Mouse (Mus musculus) midbrain, embryonic 13.5 days (tissue): Measurements from ENCODE around the gene H2-Ke6. TPM values are rescaled to one million over a fixed set of nuclear protein-coding genes. Genes with fewer than 3 reads are reported as not detected.

Experiments
- ATAC-seq: fragments of 200-750 bp; cut with Nextera tagmentation; 2 replicates; pipeline ENCODE4 v1.8.0; 2017; ENCODE audit warnings: mild to moderate bottlenecking, moderate TSS enrichment, moderate library complexity
- H3K27ac ChIP-seq: fragments of 300-500 bp; sonication (generic); 2 replicates; pipeline ENCODE4 v1.5.1; 2015; ENCODE audit warnings: inconsistent platforms, mild to moderate bottlenecking, moderate library complexity
- H3K27me3 ChIP-seq: fragments of 300-500 bp; sonication (generic); 2 replicates; pipeline ENCODE4 v1.6.1; 2015; ENCODE audit warnings: mild to moderate bottlenecking, inconsistent platforms
- H3K36me3 ChIP-seq: fragments of 300-500 bp; sonication (generic); 2 replicates; pipeline ENCODE4 v1.6.1; 2015; ENCODE audit warnings: mild to moderate bottlenecking, inconsistent platforms
- H3K4me1 ChIP-seq: fragments of 300-500 bp; sonication (generic); replicated peaks from 2 replicates; pipeline ENCODE4 v1.6.1; 2015; ENCODE audit warnings: inconsistent platforms
- H3K4me2 ChIP-seq: fragments of 300-500 bp; sonication (generic); replicated peaks from 2 replicates; pipeline ENCODE4 v1.6.1; 2015; ENCODE audit warnings: moderate library complexity, mild to moderate bottlenecking, inconsistent platforms
- H3K4me3 ChIP-seq: fragments of 300-500 bp; sonication (generic); replicated peaks from 2 replicates; pipeline ENCODE4 v1.5.1; 2015; ENCODE audit warnings: mild to moderate bottlenecking, inconsistent platforms
- H3K9ac ChIP-seq: fragments of 300-500 bp; sonication (generic); replicated peaks from 2 replicates; pipeline ENCODE4 v1.6.1; 2015; ENCODE audit warnings: mild to moderate bottlenecking, inconsistent platforms
- H3K9me3 ChIP-seq: fragments of 300-500 bp; sonication (generic); 2 replicates; pipeline ENCODE4 v1.6.1; 2016; ENCODE audit warnings: mild to moderate bottlenecking, inconsistent platforms
- WGBS: fragments of 180-500 bp; shearing (Covaris S2); methylation state at CpG from one replicate; pipeline ENCODE4 v1.1.7; 2015; 5-methylcytosine and 5-hydroxymethylcytosine counted together
- polyA plus RNA-seq: library from polyadenylated mRNA; unstranded; fragments of >200 nt; fragmentation: Nextera tagmentation; extraction: Ambion mirVana; gene quantifications from 2 replicates; pipeline ENCODE4 v1.2.1, GENCODE M21; 2015

H2-Ke6 gene
- 80.5 and 91.7 TPM in 2 replicates for polyA plus RNA-seq

DNA sequence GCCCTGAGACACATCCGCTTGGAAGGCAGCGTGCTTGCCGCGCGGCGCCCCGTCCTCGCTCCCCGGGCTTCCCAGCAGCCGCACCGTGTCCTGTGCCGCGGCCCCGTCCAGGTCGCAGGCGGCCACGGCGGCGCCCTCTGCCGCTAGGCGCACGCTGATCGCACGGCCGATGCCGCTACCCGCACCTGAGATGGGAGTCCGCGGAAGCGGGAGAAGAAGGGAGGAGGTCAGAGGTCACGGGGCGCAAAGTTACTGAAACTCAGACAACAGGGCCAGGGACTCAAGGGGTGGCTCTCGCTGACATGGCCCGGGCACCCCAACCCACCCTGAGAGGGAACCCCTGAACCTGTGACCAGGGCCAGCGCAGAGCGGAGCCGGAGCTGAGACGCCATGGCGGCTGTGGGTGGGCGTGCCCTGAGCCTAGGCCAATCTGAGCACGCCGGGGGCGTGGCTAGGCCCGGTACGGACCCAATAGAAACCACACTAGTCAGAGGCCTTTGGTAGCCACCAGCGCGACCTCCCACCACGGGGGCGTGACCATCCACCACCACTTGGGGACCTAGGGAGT is at the start of gene H2-Ke6:
Gene H2-Ke6, minus strand, starts transcription at position 405 of the 568 bp plus-strand sequence.
- ATAC-seq, result peak; percentile 67
- peak within 1 kb of the TSS; percentile 90 for H3K9ac ChIP-seq
- under 1% methylated on average over 49 of the region's 49 CpGs for WGBS
- H3K27me3 ChIP-seq, result no peaks in the 10 kb centered on the region
- peak within 1 kb of the TSS; percentile 90 for H3K4me3 ChIP-seq
- H3K36me3 ChIP-seq, result peaks cover 28% of the 10 kb centered on the region
- H3K9me3 ChIP-seq, result no peaks in the 10 kb centered on the region
- H3K27ac ChIP-seq, result peak within 1 kb of the TSS; percentile 97
- H3K4me2 ChIP-seq, result peak within 1 kb of the TSS; percentile 100
- peaks cover 76% of the 10 kb centered on the region for H3K4me1 ChIP-seq

DNA sequence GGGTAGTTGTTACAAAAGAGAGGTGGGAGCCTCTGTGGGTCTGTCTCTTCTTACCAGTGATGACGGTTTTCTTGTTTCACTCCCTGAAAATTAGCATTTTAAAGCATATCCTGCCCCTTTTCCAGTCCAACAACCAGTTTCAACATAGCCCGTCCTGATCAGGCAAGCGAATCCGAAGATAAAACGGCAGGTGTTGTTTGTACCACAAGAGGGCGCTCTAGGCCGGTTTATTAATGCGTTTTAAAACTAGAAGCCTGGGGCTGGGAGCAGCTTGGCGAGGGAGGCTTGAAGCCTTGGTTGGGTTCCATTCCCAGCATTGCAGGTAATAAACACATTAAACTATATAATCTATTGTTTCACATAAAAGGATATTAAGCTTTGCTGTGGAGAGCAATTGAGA is 49.7 kb upstream of the H2-Ke6 start:
- no peak overlapping the region for H3K4me2 ChIP-seq
- no peak for ATAC-seq
- H3K27ac ChIP-seq, result no peak overlapping the region
- H3K9ac ChIP-seq, result no peak overlapping the region
- no peaks in the 10 kb centered on the region for H3K36me3 ChIP-seq
- H3K9me3 ChIP-seq, result no peaks in the 10 kb centered on the region
- peaks cover 14% of the 10 kb centered on the region for H3K27me3 ChIP-seq
- 2% methylated on average over 9 of the region's 9 CpGs for WGBS
- H3K4me3 ChIP-seq, result no peak overlapping the region
- H3K4me1 ChIP-seq, result 0 out of 2 replicates have a peak, but pooled peaks cover 5% of the 10 kb centered on the region

DNA sequence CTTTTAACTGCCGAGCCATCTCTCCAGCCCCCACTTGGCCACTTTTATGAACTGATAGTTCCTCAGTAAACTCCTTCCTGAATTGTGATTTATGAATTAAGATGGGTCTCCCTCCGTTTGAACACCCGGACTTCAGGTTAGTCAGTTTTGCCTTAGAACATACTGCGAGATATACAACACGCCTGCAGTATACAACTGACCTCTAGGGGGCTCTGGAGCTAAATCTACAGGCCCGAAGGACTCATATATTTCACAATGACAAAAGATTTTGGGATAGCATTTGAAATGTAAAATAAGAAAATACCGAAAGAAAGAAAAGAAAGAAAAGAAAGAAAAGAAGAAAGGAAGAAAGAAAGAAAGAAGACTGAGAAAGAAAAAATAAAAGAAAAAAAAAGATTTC is 47.4 kb upstream of the H2-Ke6 start:
- H3K36me3 ChIP-seq, result no peaks in the 10 kb centered on the region
- ATAC-seq, result no peak
- WGBS, result 42% methylated on average over 7 of the region's 7 CpGs

DNA sequence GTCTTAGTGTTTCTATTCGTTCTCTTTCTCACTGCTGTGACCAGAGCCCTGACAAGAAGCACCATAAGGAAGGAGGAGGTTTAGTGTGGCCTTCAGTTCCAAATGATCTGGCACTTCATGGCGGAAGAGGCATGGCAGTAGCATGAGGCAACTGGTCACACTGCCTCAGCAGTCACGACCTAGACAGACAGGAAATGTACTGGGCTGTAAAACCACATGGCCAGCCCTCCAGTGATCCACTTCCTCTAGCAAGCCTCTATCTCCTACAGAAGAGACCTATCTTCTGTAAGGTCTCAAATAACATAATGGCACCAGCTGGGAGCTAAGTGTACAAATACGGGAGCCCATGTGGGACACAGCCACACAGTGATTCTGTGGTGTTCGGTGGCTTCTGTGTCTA is 44.2 kb upstream of the H2-Ke6 start:
- Histone ChIP-seq H3K27me3 (peaks cover 11% of the 10 kb centered on the region), H3K36me3 (no peaks in the 10 kb centered on the region), H3K4me3 (no peak overlapping the region), H3K4me1 (0 out of 2 replicates have a peak, but pooled peaks cover 5% of the 10 kb centered on the region), H3K27ac (no peak overlapping the region), H3K4me2 (no peak overlapping the region), H3K9ac (no peak overlapping the region), H3K9me3 (no peaks in the 10 kb centered on the region)
- no peak for ATAC-seq
- WGBS, result 83% methylated on average over 5 of the region's 5 CpGs

More for the DNA sequence above, 47.4 kb upstream of the H2-Ke6 start:
- Histone ChIP-seq H3K4me3 (no peak overlapping the region), H3K9me3 (no peaks in the 10 kb centered on the region), H3K9ac (no peak overlapping the region), H3K27ac (no peak overlapping the region), H3K27me3 (peaks cover 14% of the 10 kb centered on the region), H3K4me2 (no peak overlapping the region), H3K4me1 (0 out of 2 replicates have a peak, but pooled peaks cover 5% of the 10 kb centered on the region)

DNA sequence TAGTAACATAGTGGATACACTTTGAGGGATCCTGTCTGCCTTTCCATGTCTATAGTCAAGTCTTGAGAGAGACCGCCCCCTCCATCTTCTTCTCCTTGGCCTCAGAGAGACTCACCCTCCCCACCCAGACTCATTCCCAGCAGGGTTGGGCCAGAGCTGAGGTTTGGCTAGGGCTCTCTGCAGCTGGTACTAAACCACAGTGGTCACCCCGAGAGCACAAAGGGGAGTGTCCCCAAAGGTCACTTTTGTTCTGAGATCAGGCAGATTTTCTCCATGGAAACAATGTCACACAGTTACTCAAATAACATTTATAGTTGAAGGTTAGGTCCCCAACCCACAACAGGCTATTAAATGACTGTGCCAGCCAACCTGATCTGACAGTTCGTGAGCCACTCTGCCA is 41.0 kb upstream of the H2-Ke6 start:
- peaks cover 11% of the 10 kb centered on the region for H3K36me3 ChIP-seq
- 57% methylated on average over 3 of the region's 3 CpGs for WGBS
- no peak overlapping the region for H3K27ac ChIP-seq
- H3K4me2 ChIP-seq, result no peak overlapping the region
- no peak overlapping the region for H3K4me3 ChIP-seq
- H3K9me3 ChIP-seq, result no peaks in the 10 kb centered on the region
- H3K27me3 ChIP-seq, result no peaks in the 10 kb centered on the region
- no peaks in the 10 kb centered on the region for H3K4me1 ChIP-seq
- H3K9ac ChIP-seq, result no peak overlapping the region
- no peak for ATAC-seq

DNA sequence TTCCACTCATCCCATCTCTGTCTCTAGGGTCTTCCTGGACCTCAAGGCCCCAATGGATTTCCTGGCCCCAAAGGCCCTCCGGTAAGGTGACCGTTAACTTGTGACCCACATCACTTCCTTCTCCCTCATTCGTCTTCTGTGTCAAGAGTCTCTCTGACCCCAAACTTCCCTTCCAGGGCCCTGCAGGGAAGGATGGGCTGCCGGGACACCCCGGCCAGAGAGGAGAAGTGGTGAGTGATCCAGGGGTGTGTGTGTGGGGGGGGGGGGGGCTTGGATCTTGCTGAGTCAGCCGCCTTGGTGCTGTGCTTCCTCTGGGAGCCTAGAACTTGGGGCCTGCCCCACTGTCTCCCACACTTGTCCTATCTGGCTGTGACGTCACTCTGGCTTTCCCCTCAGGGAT is 29.4 kb upstream of the H2-Ke6 start:
- H3K36me3 ChIP-seq, result peaks cover 38% of the 10 kb centered on the region
- WGBS, result 84% methylated on average over 7 of the region's 7 CpGs
- no peak overlapping the region for H3K9ac ChIP-seq
- H3K9me3 ChIP-seq, result no peaks in the 10 kb centered on the region
- H3K4me1 ChIP-seq, result no peaks in the 10 kb centered on the region
- H3K27me3 ChIP-seq, result no peaks in the 10 kb centered on the region
- no peak for ATAC-seq
- H3K4me2 ChIP-seq, result no peak overlapping the region
- no peak overlapping the region for H3K27ac ChIP-seq
- H3K4me3 ChIP-seq, result no peak overlapping the region

DNA sequence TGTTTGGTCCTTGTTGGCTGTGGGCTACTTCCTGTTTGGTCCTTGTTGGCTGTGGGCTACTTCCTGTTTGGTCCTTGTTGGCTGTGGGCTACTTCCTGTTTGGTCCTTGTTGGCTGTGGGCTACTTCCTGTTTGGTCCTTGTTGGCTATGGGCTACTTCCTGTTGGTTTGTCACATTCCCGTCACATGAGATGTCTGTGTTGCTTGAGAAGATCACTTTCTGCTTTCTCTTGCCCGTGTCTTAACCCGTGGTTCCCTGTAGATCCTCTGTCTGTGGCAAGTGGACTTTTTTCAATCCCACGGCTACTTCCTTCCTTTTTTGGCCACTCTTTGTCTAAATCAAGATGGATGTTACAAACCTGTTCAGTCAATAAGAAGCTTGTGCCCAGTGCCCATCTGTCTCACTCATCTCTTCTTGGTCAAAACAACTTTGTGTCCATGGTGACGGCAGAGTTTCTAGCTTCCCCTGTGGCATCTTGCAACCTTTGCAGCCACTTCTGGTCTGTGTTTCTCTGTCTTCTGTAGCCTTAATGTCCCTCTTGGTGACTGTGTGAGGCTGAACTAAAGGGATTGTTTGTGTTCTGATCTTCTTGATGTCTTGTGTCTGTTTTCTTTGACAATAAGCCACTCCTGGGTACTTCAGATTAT is 19.7 kb upstream of the H2-Ke6 start:
- no peak overlapping the region for H3K4me2 ChIP-seq
- no peak overlapping the region for H3K4me3 ChIP-seq
- H3K27ac ChIP-seq, result no peak overlapping the region
- H3K4me1 ChIP-seq, result no peaks in the 10 kb centered on the region
- peaks cover 23% of the 10 kb centered on the region for H3K36me3 ChIP-seq
- no peak for ATAC-seq
- H3K9me3 ChIP-seq, result peaks cover 4% of the 10 kb centered on the region; the same call in 1 of the 2 replicates
- no peak overlapping the region for H3K9ac ChIP-seq
- H3K27me3 ChIP-seq, result no peaks in the 10 kb centered on the region
- WGBS, result 91% methylated on average over 5 of the region's 5 CpGs

DNA sequence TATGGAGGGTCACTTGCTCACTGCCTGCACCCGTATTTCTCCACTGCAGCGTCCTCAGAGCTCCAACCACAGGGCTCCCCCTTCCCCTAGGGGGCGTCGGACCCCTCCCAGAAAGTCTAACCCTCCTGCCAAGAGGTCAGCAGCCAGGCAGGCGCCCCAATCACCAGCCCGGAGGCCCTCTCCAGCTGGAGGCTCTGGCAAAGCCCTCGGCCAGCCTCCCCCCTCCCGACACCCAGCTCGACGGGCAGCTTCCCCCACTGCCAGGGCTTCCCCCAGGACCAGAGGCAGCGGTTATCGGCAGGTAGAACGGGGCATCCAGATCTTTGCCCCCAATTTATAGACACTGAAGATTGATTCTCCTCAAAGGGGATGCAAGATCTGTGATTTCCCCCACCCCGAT is 18.1 kb upstream of the H2-Ke6 start:
- Histone ChIP-seq H3K9me3 (peaks cover 4% of the 10 kb centered on the region; the same call in 1 of the 2 replicates), H3K4me2 (no peak overlapping the region), H3K27me3 (no peaks in the 10 kb centered on the region), H3K9ac (no peak overlapping the region), H3K27ac (no peak overlapping the region), H3K36me3 (peaks cover 12% of the 10 kb centered on the region), H3K4me1 (peaks cover under 1% of the 10 kb centered on the region; the same call in 1 of the 2 replicates), H3K4me3 (no peak overlapping the region)
- 82% methylated on average over 14 of the region's 14 CpGs for WGBS
- ATAC-seq, result no peak

DNA sequence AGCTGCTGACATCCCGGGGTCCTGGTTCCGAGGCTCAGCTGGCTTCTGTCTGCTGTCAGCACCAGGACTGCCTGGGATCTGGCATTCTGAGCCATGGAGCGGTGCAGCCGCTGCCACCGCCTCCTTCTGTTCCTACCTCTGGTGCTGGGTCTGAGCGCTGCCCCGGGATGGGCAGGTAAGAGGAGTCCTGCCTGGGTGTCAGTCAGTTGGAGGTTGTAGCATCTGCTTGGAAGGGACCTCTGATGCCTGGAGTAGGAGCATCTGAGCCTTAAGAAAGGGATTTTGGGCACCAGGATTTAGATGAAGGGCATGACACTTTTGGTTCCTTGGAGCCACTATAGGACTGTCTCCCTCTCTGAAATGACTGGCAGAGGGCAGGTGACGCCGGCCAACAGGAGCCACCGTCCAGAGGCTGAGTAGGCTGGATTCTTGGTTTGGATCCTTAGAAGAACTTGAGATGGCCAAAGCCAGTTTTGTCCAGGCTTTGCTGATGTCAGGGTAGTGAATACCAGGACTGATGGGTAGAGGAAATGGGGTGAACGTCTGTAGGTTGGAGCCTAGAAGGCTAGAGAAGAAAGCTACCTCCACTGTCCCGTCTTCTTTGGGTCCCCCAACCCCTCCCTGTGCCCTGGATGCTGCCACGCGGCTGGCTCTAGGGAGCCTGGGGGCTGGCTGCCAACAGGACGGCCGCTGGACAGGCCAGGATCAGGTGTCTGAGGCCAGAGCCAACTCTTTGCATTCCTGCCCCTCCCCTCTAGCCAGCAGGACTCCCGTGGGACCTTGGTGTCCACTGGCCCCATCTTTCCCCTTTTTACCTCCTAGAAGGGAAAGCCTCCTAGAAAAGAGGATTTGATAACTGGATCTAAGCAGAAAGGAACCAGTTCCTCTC is 11.9 kb upstream of the H2-Ke6 start:
- 30% methylated on average over 16 of the region's 17 CpGs for WGBS
- no peak for ATAC-seq
- Histone ChIP-seq H3K36me3 (peaks cover 31% of the 10 kb centered on the region), H3K4me1 (peaks cover 30% of the 10 kb centered on the region), H3K9me3 (no peaks in the 10 kb centered on the region), H3K4me3 (peak overlapping the region; percentile 11), H3K9ac (peak overlapping the region; percentile 37), H3K27ac (no peak overlapping the region), H3K4me2 (peak overlapping the region; percentile 52), H3K27me3 (no peaks in the 10 kb centered on the region)

DNA sequence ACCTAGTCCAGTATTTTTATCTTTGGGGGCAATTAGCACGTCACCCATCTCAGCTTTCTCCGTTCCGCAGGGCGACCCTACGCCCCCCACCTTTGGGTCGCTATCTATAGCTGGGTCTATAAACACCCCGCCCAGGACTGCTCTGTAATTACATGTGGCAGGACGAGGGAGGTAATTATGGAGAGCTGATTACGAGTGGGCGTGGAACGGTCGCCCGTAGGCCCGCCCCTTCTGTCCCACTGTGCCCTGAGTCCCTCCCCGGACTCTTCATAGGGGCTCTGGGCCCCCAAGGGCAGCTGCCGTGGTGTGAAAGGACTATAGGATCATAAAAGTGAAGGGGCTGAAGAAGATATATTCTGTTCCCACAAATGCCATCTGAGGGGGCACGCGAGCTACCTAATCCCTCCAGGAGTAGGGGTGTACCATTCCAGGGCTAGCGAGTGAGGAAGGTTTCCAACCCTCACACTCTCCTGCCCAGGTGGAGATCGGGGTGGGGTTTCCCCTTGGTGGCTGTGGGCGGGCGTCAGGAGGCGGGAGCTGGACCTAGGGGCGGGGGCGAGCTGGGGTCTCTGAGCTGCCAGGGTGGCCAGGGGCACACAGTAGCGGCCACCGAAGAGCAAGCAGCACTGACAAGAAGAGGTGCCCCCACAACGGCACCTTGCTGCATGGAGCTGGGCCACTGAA is 11.2 kb upstream of the H2-Ke6 start, which contains the start of gene Col11a2:
Gene Col11a2, plus strand, starts transcription at position 560 of the 684 bp plus-strand sequence.
- H3K9me3 ChIP-seq, result no peaks in the 10 kb centered on the region
- H3K27ac ChIP-seq, result 0 out of 2 replicates have a peak within 1 kb of the TSS, but pooled peaks have one; percentile 25
- peaks cover 32% of the 10 kb centered on the region for H3K4me1 ChIP-seq
- WGBS, result 11% methylated on average over 28 of the region's 28 CpGs
- peaks cover 39% of the 10 kb centered on the region for H3K36me3 ChIP-seq
- peak; percentile 61 for ATAC-seq
- H3K9ac ChIP-seq, result peak within 1 kb of the TSS; percentile 37
- H3K27me3 ChIP-seq, result no peaks in the 10 kb centered on the region
- peak within 1 kb of the TSS; percentile 11 for H3K4me3 ChIP-seq
- peak within 1 kb of the TSS; percentile 52 for H3K4me2 ChIP-seq

DNA sequence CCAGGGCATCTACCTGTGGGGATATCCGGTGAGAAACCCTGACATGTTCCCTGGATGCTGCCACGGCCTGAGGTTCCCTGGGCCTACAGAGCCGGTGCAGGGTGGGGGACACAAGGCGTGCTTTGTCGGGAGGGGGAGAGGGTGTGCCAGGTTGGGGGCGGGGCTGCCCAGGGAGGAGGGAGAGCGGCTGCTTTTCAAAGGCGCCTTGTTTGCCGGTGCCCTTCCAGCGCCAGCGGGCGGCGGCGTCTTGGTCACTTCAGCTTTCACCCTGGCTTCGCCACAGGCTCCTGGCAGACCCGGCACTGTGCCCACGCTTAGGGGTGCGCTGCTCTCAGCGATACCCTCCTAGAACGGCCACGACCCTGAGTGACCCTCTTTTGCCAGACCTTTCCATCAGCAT is 10.6 kb upstream of the H2-Ke6 start:
- peaks cover 37% of the 10 kb centered on the region for H3K4me1 ChIP-seq
- H3K27me3 ChIP-seq, result no peaks in the 10 kb centered on the region
- peak; percentile 31 for ATAC-seq
- H3K36me3 ChIP-seq, result peaks cover 44% of the 10 kb centered on the region
- H3K9ac ChIP-seq, result peak overlapping the region; percentile 37
- 11% methylated on average over 21 of the region's 21 CpGs for WGBS
- H3K9me3 ChIP-seq, result no peaks in the 10 kb centered on the region
- 0 out of 2 replicates have a peak overlapping the region, but pooled peaks have one; percentile 25 for H3K27ac ChIP-seq
- H3K4me2 ChIP-seq, result peak overlapping the region; percentile 52
- H3K4me3 ChIP-seq, result peak overlapping the region; percentile 11
